Mouse (Mus musculus): ENCODE measurements around the gene Rps4x. TPM values are rescaled to one million over a fixed set of nuclear protein-coding genes. Genes with fewer than 3 reads are reported as not detected.

Gene Rps4x
- polyA plus RNA-seq, 1 experiment from 2014 or later, result 973 TPM

- no peaks in the 10 kb centered on the region for H3K36me3 ChIP-seq (ENCODE audit: control insufficient read depth, insufficient read depth, low read length)
- no peak overlapping the region for H3K4me3 ChIP-seq (ENCODE audit: low read depth, low read length)
- H3K27ac ChIP-seq (ENCODE audit: low read depth, low read length), result no peak overlapping the region
- DNase-seq (ENCODE audit: low spot score) (no peak), ATAC-seq (replicated peaks; ENCODE audit: low FRiP score) (peak; percentile 86)
- no peaks in the 10 kb centered on the region for H3K9me3 ChIP-seq (ENCODE audit: control insufficient read depth, low read length)
- no peak overlapping the region for H3K9ac ChIP-seq (ENCODE audit: low read depth, low read length)
- H3K4me1 ChIP-seq (replicated peaks; ENCODE audit: control insufficient read depth, insufficient read depth, low read length), result no peaks in the 10 kb centered on the region; the same call in 1 of the 2 replicates
- 23% methylated on average over 3 of the region's 3 CpGs for WGBS
- peak overlapping the region; percentile 43 for H3K4me2 ChIP-seq
- H3K27me3 ChIP-seq (replicated peaks; ENCODE audit: control insufficient read depth, insufficient read depth, low read length), result peaks cover 7% of the 10 kb centered on the region
Observed at GRCm38 (mm10) chrX:102170900-102171299, 18.3 kb downstream of the Rps4x start.

DNA sequence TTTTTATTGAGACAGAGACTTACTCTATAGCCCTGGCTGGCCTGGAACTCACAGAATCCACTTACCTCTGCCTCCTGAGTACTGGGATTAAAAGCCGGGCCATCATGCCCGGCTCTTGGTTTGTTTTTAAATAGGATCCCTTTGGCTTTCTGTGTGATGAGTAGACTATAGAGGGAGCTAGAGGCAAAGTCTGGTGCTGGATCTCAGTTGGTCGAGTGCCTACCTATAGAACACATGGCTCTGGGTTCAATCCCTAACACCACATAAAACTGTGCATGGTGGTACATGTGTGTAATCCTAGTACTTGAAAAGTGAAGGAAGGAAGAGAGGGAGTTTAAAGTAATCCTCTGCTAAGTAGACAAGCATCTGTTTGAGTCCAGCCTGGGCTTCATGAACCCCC, 19.1 kb downstream of the Rps4x start:
- Histone ChIP-seq H3K27me3 (replicated peaks; ENCODE audit: control insufficient read depth, insufficient read depth, low read length) (peaks cover 7% of the 10 kb centered on the region), H3K4me1 (replicated peaks; ENCODE audit: control insufficient read depth, insufficient read depth, low read length) (no peaks in the 10 kb centered on the region; the same call in 1 of the 2 replicates), H3K36me3 (ENCODE audit: control insufficient read depth, insufficient read depth, low read length) (no peaks in the 10 kb centered on the region), H3K27ac (ENCODE audit: low read depth, low read length) (no peak overlapping the region), H3K4me2 (no peak overlapping the region), H3K9ac (ENCODE audit: low read depth, low read length) (no peak overlapping the region), H3K9me3 (ENCODE audit: control insufficient read depth, low read length) (no peaks in the 10 kb centered on the region), H3K4me3 (ENCODE audit: low read depth, low read length) (no peak overlapping the region)
- 62% methylated on average over 3 of the region's 3 CpGs for WGBS
- no peak; the same call in 1 of the 2 replicates for ATAC-seq (replicated peaks; ENCODE audit: low FRiP score)
- no peak for DNase-seq (ENCODE audit: low spot score)

DNA sequence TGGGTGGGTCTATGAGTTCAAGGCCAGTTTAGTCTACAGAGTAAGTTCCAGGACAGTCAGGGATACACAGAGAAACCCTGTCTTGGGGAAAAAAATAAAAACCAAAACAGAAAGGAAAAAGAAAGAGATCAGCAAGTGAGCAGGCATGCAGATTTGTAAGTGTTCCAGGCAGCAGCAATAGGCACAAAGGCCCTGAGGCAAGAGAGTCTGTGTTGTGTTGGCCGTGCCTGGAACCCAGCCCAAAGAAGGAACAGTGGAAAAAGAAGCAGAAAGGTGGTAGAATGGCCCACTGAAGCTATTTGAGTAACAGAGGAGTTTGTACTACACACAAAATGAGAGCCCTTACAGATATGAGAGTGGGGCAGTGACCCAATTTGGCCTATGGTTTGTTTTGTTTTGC, 19.5 kb downstream of the Rps4x start:
- DNase-seq (ENCODE audit: low spot score) (no peak), ATAC-seq (replicated peaks; ENCODE audit: low FRiP score) (no peak)
- Histone ChIP-seq H3K27ac (ENCODE audit: low read depth, low read length) (no peak overlapping the region), H3K27me3 (replicated peaks; ENCODE audit: control insufficient read depth, insufficient read depth, low read length) (peaks cover 7% of the 10 kb centered on the region), H3K4me3 (ENCODE audit: low read depth, low read length) (no peak overlapping the region), H3K9ac (ENCODE audit: low read depth, low read length) (no peak overlapping the region), H3K4me2 (no peak overlapping the region), H3K36me3 (ENCODE audit: control insufficient read depth, insufficient read depth, low read length) (no peaks in the 10 kb centered on the region), H3K9me3 (ENCODE audit: control insufficient read depth, low read length) (no peaks in the 10 kb centered on the region), H3K4me1 (replicated peaks; ENCODE audit: control insufficient read depth, insufficient read depth, low read length) (no peaks in the 10 kb centered on the region; the same call in 1 of the 2 replicates)
- 53% methylated on average over 1 of the region's 1 CpGs for WGBS

- no peak overlapping the region for H3K9ac ChIP-seq (ENCODE audit: low read depth, low read length)
- no peak overlapping the region for H3K4me2 ChIP-seq
- H3K27me3 ChIP-seq (replicated peaks; ENCODE audit: control insufficient read depth, insufficient read depth, low read length), result peaks cover 7% of the 10 kb centered on the region
- H3K9me3 ChIP-seq (ENCODE audit: control insufficient read depth, low read length), result no peaks in the 10 kb centered on the region
- WGBS, result 42% methylated on average over 6 of the region's 6 CpGs
- no peak overlapping the region for H3K27ac ChIP-seq (ENCODE audit: low read depth, low read length)
- no peak for ATAC-seq (replicated peaks; ENCODE audit: low FRiP score)
- H3K4me3 ChIP-seq (ENCODE audit: low read depth, low read length), result no peak overlapping the region
- H3K36me3 ChIP-seq (ENCODE audit: control insufficient read depth, insufficient read depth, low read length), result no peaks in the 10 kb centered on the region
- H3K4me1 ChIP-seq (replicated peaks; ENCODE audit: control insufficient read depth, insufficient read depth, low read length), result no peaks in the 10 kb centered on the region; the same call in 1 of the 2 replicates
- no peak for DNase-seq (ENCODE audit: low spot score)
Observed at GRCm38 (mm10) chrX:102166986-102167385, 22.2 kb downstream of the Rps4x start.

GRCm38 (mm10) chrX:102166521-102166920, 22.7 kb downstream of the Rps4x start:
- Histone ChIP-seq H3K4me1 (replicated peaks; ENCODE audit: control insufficient read depth, insufficient read depth, low read length) (no peaks in the 10 kb centered on the region; the same call in 1 of the 2 replicates), H3K36me3 (ENCODE audit: control insufficient read depth, insufficient read depth, low read length) (no peaks in the 10 kb centered on the region), H3K9me3 (ENCODE audit: control insufficient read depth, low read length) (no peaks in the 10 kb centered on the region), H3K4me2 (no peak overlapping the region), H3K9ac (ENCODE audit: low read depth, low read length) (no peak overlapping the region), H3K4me3 (ENCODE audit: low read depth, low read length) (no peak overlapping the region), H3K27ac (ENCODE audit: low read depth, low read length) (no peak overlapping the region), H3K27me3 (replicated peaks; ENCODE audit: control insufficient read depth, insufficient read depth, low read length) (peaks cover 7% of the 10 kb centered on the region)
- DNase-seq (ENCODE audit: low spot score) (no peak), ATAC-seq (replicated peaks; ENCODE audit: low FRiP score) (no peak)
- WGBS, result 72% methylated on average over 5 of the region's 5 CpGs

- WGBS, result 77% methylated on average over 4 of the region's 4 CpGs
- Histone ChIP-seq H3K27ac (ENCODE audit: low read depth, low read length) (no peak overlapping the region), H3K27me3 (replicated peaks; ENCODE audit: control insufficient read depth, insufficient read depth, low read length) (peaks cover 7% of the 10 kb centered on the region), H3K4me2 (no peak overlapping the region), H3K36me3 (ENCODE audit: control insufficient read depth, insufficient read depth, low read length) (no peaks in the 10 kb centered on the region), H3K9me3 (ENCODE audit: control insufficient read depth, low read length) (no peaks in the 10 kb centered on the region), H3K4me3 (ENCODE audit: low read depth, low read length) (no peak overlapping the region), H3K9ac (ENCODE audit: low read depth, low read length) (no peak overlapping the region), H3K4me1 (replicated peaks; ENCODE audit: control insufficient read depth, insufficient read depth, low read length) (no peaks in the 10 kb centered on the region)
- ATAC-seq (replicated peaks; ENCODE audit: low FRiP score) (no peak), DNase-seq (ENCODE audit: low spot score) (no peak)
Observed at GRCm38 (mm10) chrX:102163529-102163928, 25.7 kb downstream of the Rps4x start.

- DNase-seq (ENCODE audit: low spot score), result no peak
- no peaks in the 10 kb centered on the region for H3K4me1 ChIP-seq (replicated peaks; ENCODE audit: control insufficient read depth, insufficient read depth, low read length)
- no peak overlapping the region for H3K4me2 ChIP-seq
- peaks cover 5% of the 10 kb centered on the region for H3K27me3 ChIP-seq (replicated peaks; ENCODE audit: control insufficient read depth, insufficient read depth, low read length)
- no peaks in the 10 kb centered on the region for H3K9me3 ChIP-seq (ENCODE audit: control insufficient read depth, low read length)
- WGBS, result 35% methylated on average over 2 of the region's 2 CpGs
- no peaks in the 10 kb centered on the region for H3K36me3 ChIP-seq (ENCODE audit: control insufficient read depth, insufficient read depth, low read length)
- no peak for ATAC-seq (replicated peaks; ENCODE audit: low FRiP score)
- H3K4me3 ChIP-seq (ENCODE audit: low read depth, low read length), result no peak overlapping the region
- no peak overlapping the region for H3K9ac ChIP-seq (ENCODE audit: low read depth, low read length)
- no peak overlapping the region for H3K27ac ChIP-seq (ENCODE audit: low read depth, low read length)
Observed at GRCm38 (mm10) chrX:102163096-102163495, 26.1 kb downstream of the Rps4x start.

- no peaks in the 10 kb centered on the region for H3K9me3 ChIP-seq (ENCODE audit: control insufficient read depth, low read length)
- DNase-seq (ENCODE audit: low spot score), result no peak
Observed at GRCm38 (mm10) chrX:102160528-102160927, 28.7 kb downstream of the Rps4x start.

GRCm38 (mm10) chrX:102159778-102160177, 29.4 kb downstream of the Rps4x start:
- Histone ChIP-seq H3K27ac (ENCODE audit: low read depth, low read length) (no peak overlapping the region), H3K4me1 (replicated peaks; ENCODE audit: control insufficient read depth, insufficient read depth, low read length) (no peaks in the 10 kb centered on the region), H3K27me3 (replicated peaks; ENCODE audit: control insufficient read depth, insufficient read depth, low read length) (no peaks in the 10 kb centered on the region; the same call in 1 of the 2 replicates), H3K36me3 (ENCODE audit: control insufficient read depth, insufficient read depth, low read length) (no peaks in the 10 kb centered on the region), H3K4me2 (no peak overlapping the region), H3K9me3 (ENCODE audit: control insufficient read depth, low read length) (no peaks in the 10 kb centered on the region), H3K4me3 (ENCODE audit: low read depth, low read length) (no peak overlapping the region), H3K9ac (ENCODE audit: low read depth, low read length) (no peak overlapping the region)
- no peak for ATAC-seq (replicated peaks; ENCODE audit: low FRiP score)
- 50% methylated on average over 2 of the region's 2 CpGs for WGBS
- no peak for DNase-seq (ENCODE audit: low spot score)

More at GRCm38 (mm10) chrX:102160528-102160927, 28.7 kb downstream of the Rps4x start:
- 55% methylated on average over 2 of the region's 2 CpGs for WGBS
- H3K4me1 ChIP-seq (replicated peaks; ENCODE audit: control insufficient read depth, insufficient read depth, low read length), result no peaks in the 10 kb centered on the region
- no peak overlapping the region for H3K4me3 ChIP-seq (ENCODE audit: low read depth, low read length)
- no peak for ATAC-seq (replicated peaks; ENCODE audit: low FRiP score)
- no peak overlapping the region for H3K4me2 ChIP-seq
- no peaks in the 10 kb centered on the region; the same call in 1 of the 2 replicates for H3K27me3 ChIP-seq (replicated peaks; ENCODE audit: control insufficient read depth, insufficient read depth, low read length)
- no peak overlapping the region for H3K9ac ChIP-seq (ENCODE audit: low read depth, low read length)
- no peaks in the 10 kb centered on the region for H3K36me3 ChIP-seq (ENCODE audit: control insufficient read depth, insufficient read depth, low read length)
- no peak overlapping the region for H3K27ac ChIP-seq (ENCODE audit: low read depth, low read length)
